Mouse (Mus musculus) WW6 (cell line): Measurements from ENCODE around the gene Ltv1.
A peak's percentile ranks its signal among the peaks of the same experiment; 100 is the strongest.

Experiments
- DNase-seq: peaks from one replicate; pipeline ENCODE4 v3.0.0-alpha.2; 2013; ENCODE audit warnings: low read depth, low spot score

Ltv1 gene

DNA sequence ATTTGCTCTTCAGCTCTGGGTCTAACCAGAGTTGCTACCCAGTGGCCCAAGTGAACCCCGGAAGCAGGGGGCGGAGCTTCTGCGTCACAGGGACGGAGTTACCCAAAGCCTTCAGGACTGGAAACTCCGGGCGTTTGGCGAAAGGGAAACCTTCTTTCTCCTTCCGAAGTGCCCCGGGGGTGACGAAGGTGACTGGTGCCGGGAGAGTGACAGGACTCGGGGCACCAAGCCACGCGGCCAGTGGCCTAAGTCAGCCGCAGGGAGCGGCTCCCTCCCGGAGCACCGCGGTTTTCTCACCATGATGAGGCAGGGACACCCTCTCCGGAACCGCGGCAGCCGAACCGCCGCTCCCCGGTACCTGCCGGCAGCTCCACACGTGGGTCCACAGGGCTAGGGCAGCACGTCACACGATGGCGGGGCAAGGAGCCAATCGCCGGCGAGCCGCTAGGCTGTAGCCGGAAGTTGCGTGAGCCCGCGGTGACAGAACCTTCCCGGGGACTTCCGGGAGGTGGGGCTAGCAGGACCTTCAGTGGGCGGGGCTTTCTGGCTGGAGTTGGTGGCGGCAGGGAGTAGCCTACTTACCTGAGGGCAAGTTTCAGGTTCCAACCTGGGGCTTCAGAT lies at the start of gene Ltv1:
Gene Ltv1, minus strand, starts transcription at position 438 of the 621 bp plus-strand sequence.
- DNase-seq: peak; percentile 85

DNA sequence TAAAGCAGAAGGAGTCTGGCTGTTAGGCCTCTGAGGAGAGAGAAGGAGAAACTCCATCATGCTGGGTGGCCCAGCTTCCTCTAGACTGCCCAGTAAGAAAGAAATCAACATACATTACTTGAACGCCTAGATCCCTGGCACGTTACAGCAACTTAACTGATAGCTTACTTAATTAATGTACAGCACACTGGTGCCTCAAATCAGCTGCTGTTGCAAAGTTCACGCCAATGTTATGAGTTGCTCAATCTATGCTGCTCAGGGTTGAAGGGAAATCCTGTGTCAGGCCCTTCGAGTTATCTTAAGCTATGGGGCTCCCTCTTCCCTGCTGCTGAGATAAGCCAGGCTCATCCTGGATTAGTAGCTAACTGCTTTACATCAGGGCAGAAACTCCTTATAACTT lies 47.5 kb upstream of the Ltv1 start:
- DNase-seq: no peak

DNA sequence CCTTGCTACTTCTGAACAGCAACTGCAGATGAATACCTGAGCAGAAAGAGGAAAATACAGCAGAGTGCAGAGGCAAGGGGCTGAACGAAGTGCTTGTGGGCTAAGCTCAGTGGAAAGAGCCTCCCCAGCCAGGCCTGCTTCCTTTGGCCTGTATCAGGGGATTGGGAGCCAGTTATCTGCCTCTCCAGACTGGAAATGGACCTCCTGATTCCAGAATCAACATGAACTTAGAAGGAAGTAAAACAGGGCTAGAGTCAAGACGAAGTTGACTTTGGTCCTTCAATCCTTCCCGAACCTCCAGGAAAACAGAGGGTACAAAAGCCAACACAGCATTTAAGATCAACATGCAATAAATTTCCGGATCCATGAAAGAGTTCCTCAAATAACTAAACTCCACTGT lies 45.2 kb upstream of the Ltv1 start:
- DNase-seq: no peak

DNA sequence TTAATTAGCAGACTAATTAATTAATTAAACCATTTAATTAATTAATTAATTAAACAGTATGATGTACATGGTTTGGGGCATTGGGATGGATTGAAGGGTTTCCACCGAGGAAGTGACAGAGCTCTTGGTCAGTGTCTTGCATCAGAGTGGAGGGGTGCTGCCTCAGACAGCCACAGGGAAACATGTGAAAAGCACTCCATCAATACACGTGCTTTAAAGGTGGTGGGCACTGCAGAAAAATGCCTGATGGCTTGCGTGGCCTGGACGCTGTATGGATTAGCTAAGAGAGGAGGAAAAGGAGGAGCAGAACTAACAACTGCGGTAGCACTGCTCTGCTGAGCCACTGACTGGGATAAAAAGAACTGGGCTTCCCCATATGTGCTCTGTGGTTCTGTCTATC lies 43.9 kb upstream of the Ltv1 start:
- DNase-seq: no peak

DNA sequence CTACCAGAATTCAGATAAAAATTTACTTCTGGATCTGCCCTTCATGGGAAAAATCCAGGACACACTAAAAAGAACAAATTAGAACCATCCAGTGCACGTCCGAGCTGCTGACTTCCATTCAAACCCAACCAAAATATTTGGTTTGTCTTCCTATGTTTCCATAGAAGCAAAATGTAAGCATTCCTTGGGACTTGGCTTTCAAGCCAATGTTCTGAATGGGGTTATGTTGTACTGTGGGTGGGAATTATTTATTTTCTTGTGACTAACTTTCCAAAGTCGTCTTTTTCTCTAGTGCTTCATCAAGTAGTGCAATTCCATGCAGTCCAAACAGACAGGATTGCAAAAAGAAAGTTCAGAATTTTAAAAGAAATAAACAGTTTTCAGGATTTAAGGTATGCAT lies 41.5 kb upstream of the Ltv1 start:
- no peak for DNase-seq

DNA sequence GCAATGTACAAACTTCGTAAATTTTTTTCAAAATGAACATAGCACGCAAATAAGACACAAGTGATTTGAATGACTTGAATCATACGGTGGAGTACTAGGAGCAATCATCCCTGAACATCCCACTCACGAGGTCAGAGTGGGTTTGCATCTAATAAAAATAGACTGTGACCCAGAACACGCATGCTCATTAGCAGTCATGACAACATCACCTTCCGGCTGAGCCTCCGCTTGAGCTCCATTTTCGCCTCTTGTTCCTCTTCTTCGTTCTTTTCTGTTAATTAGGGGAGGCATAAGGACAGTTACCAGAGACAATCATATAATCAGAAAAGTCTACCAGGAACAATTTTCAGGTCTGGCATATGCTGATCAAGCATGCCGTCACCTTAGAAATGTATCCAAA lies 41.0 kb upstream of the Ltv1 start:
- DNase-seq: no peak

DNA sequence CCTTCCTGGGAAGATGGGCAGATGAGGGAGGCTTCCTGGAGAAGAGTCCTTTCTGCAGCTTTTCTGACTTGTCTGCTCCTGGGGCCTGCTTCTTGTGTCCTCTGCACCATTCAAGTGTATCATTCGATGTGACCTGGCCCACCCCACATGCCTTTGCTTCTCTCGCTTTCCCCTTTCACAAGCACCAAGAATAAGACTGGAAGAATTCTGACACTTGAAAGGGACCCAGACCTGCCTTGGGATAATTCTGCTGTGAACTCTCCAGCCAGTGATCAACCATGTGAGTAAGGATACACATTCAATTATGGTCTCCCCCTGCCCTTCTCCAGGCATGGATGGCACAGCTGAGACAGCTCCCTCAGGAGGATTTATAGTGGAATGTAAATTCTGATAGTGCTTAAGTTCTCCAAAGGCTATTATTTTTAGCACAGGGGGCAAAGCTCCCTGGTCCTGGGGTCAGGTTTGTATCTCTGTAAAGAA lies 40.2 kb upstream of the Ltv1 start:
- no peak for DNase-seq

DNA sequence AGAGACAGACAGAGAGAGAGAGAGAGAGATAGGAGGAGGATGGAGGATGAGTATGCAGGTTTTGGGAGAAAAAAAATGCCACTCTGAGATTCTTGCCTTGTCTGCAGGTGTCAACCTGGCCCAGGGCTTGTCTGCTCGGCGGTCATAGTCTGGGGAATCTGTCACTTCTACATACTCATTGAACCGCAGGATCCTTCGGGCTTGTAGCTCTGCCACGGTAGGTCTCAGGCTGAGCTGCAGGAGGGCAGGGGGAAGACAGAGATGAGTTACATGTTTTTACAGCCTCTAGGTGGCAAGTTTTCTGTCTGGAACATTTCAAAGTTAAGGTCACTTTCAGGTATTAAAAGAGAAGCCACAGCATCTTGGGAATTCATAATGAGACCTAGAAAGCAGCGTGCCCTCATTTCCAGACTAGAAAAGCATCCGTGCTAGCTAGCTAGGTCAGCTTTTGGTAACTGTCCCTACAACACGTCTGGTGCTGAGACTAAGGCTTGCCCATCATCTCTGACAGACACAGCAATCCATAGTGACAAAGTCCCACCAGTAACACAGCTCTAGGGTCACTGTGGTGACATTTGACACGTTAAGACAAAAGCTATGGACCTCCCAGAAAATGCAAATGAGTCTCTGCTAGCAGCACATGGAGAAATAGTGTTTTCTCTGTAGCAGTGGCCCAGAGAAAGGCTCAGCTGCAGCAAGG lies 39.6 kb upstream of the Ltv1 start:
- no peak for DNase-seq

DNA sequence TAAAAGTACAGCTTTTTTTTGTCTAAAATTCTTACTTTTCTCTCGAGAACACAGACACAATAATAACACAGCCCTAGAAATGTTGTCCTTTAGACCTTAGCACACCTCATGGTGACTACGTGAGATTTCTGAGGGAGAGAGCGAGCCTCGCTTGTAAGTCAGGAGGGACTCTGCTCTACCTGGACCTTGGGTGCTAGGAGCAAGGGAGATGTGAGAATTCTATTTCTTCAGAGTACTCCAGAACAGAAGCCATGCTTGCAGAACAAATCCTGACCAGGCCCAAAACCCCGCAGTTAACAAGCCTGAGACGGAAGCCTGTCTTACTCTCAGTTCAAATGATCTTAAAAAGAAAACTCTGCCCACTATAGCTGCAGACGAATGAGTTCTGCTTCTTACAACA lies 37.7 kb upstream of the Ltv1 start:
- DNase-seq: no peak

DNA sequence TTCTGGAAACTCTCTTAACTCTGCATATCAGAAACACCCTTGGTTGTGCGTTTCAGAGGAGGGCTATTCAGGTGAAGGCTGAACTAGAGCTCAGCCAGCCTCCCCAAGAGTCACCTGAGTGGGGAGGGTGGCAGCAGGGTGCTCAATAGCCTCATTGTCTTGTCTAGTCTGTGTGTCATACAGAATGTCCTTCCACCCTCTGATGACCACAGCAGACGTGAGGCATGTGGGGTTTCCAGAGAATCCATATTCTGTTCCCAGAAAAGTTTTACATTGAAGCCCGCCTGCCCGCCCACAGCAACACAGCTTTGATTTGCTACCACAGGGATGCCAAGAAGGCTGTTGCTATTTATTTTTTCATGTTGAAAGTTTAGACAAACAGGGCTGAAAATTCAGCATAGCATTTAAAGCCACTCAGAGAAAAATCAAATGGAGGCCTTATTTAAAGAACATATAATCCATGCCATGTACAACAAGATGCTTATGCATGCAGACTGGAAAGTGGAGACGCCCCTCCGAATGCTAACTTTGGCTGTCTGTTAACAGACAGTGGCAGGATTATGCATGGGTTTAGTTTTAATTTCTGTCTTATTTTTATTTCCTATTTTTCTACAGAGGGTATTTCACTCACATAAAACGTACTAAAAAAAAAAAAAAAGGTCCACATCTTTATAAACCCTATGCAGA lies 32.6 kb upstream of the Ltv1 start:
- DNase-seq: no peak

DNA sequence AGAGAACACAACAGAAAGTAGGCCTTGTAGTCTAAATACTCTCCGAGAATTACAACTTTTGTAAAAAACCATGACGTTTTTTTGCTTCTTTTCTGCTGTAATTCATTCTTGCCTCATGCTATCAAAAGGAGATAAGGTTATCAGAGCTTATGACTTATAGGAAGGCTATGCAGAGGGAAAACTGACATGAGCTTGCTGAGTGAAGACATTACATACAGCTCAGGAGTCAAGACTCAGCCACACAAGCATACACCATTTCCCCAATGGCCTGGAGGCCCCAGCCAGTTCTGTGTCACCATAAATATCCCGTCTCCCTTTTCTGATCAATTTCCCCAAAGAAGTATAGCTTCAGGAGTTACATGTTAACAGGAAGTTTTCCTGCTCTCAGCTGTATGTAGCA lies 29.2 kb upstream of the Ltv1 start:
- DNase-seq: no peak

DNA sequence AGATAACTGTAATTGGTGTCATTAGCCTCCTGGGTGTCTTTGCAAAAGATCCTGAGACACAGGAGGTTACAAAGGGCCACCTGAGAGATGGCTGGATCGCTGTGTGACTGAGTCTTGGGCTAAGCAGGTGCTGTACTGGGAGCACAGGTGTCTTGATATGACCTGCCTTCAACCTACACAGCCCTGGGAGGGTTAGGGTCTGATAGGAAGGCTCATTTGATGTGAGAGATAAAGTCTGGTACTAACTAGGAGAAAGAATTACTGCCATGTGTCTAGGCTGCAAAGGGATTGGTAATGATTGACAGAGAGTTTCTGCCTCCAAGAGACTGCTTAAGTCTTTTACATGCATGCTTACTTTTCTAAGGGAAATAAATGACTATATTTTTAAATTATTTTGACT lies 27.1 kb upstream of the Ltv1 start:
- DNase-seq: no peak

DNA sequence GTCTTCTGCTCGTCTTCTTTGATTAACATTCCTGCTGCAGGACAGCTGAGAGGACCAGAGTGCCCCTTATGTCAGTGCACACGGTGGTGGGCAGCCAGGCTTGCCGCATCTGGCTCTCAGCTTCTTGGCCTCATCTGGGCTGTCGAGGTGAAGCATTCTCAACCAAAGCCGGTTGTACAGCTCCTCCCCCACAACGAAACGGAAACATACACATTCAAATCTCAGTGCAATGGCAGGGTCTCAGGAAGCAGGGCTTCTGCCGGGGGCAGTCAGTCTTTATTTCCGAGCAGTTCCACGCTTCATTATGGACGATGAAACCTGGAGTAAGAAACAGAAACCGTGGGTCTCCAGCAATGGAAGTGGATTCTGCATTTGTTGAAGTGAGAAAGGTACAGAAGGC lies 21.0 kb upstream of the Ltv1 start:
- no peak for DNase-seq

DNA sequence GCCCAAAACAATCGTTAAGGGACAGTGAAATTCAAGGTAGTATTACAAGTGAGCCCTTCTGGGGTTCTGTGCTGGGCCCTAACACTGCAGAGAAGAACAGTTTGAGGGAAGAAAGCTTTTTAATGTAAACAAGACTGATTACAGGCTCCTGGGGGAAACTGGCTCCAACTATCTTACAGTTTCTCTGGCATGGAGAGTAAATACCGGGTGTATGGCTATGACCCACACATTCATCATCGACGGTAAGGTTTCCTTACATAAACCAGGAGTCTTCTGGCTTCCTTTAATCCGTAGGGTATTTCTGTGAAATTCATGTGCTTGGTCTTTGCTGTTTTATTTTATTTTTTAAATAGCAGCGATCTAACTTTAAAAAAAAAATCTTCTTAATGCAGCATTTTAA lies 19.9 kb upstream of the Ltv1 start:
- no peak for DNase-seq

DNA sequence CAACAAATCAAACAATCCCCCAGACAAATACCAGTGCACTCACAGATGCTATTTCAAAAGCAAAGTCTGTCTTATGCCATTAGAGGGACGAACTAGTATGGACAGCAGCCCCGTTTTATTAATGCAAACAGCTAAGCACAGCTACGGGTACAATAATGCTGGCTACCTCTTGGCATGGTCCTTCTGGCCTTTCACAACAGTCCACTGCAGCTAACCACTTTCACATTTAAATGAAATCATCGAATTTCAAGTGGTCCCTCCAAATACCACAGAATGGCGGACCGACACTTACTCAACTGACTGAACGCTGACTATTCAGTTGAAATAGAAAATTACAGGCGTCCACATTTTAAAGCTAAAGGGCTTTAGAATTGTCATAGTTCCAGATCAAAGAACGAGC lies 19.4 kb upstream of the Ltv1 start:
- DNase-seq: no peak

DNA sequence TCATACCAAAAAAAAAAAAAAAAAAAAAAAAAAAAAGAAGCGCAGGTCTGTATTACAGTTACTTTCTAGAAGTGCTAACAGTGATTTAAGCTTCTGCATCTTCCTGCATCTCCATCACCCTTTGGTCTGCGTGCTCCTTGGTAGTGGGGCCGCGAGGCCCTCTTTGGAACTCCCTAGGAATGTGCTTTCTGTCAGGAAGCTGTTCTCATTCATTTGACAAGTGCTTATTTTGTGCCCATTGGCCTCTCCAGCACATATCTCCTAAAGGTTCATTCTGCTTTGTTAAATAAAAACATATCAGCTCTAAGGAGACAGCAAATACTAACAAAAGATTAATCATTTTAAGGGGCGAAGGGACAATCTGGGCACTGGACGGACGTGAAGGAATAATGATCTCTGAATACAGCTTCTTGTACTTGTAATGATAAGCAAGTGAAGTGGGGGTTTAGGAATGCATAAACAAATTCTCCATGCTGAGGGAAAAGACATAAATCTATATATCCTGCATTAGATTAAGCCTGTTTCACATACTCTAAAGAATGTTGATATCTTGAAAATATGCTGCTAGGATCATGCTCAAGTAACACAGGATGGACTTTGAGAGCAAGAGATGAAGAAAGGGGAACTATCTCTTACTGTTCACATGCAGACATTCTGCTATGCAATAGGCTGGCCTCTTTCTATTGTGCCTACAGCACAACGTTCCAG lies 17.1 kb upstream of the Ltv1 start:
- no peak for DNase-seq

DNA sequence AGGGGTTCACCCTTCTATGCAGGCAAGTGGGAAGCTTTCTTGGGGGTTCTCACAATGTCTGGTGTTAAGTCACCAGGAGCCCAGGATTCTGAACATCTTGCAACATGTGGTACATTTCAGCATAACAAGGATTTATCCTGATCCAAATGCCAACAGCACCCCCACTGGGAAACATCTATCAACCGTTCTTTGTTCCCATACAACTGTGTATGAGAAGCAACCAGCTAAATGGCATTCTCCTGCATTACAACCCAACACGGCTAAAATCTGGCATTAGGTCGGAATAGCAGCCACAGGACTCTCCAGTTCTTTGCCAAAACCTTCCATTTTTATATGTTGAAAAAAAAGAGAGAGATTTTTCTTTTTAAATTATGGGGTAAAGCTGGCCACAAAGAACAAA lies 16.5 kb upstream of the Ltv1 start:
- no peak for DNase-seq

DNA sequence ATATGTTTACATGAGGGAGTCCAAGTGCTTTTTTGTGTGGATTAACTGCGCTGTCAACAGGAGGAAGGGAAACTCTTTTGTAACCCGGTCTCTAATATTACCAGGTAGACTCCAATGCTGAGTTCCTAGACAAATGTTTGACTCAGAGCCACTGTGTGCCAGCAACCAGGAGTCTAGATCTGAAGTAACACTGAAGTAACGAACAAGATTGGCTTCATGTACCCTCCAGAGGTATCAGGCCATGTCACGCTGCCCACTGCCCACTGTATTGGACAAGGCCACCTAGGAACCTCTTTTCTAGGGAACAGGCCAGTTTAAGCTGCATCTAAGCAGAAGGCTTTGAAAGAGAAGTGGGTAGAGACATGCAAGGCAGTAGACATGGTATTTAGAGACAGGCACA lies 16.1 kb upstream of the Ltv1 start:
- no peak for DNase-seq

DNA sequence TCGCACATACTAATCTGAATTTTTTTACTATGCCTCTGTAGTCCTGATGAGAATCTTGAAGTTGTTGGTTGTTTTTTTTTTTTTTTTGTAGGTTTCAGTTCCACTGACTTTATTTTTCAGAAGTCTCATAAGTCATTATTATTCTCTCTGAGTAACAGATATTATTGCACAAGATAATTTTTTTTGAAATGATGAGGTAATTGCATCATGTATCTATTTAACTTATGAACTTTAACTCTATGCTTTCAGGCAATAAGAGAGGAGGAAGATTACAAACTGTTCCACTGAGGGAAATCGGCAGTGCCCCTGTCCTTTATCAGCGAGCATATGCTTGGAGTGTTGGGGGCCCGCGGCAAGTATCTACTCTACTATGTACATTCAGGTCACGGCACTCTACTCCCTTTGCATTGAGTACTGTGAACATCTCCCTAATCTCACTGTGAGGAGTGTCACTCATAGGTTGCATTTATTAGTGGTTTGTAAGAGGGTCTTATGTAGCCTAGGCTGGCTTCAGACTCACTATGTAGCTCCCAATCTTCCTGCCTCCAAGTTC lies 8.8 kb upstream of the Ltv1 start:
- no peak for DNase-seq

DNA sequence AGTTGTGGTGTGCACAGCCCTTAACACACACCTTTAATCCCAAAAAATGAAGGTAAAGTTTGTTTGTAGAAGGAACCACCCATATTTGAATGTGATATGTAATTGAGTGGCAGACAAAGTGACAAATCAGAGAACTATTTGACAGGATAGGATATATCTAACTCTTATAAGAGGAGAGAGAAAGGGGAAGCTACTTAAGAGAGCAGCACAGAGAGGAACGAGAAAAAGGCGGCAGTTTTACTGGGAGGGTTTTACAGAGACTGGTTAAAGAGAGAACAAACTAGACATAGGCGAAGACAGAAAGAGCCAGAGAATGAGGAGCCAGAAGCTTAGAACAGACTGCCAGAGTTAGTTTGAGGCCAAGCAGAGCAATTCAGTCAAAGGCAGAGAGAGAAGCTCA lies 7.9 kb upstream of the Ltv1 start:
- no peak for DNase-seq

DNA sequence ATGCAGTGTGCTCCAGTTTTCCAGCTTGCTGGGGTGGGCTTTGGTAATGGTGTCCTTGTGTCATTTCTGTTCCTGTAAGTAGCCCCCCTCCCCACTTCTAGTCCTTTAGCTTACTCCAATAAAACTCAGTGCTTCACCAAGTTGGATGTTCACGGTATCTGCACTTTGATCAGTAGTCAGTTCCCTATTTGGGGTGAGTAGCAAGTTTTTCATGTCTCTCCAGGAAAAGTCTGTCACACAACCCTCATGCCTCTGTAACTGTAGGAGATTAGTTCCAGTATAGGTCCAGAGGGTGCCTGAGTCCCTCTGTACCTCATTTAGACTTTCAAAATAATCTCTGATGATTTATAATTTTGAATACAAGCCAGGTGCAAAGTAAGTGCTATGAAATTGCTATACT lies 6.3 kb upstream of the Ltv1 start:
- no peak for DNase-seq

DNA sequence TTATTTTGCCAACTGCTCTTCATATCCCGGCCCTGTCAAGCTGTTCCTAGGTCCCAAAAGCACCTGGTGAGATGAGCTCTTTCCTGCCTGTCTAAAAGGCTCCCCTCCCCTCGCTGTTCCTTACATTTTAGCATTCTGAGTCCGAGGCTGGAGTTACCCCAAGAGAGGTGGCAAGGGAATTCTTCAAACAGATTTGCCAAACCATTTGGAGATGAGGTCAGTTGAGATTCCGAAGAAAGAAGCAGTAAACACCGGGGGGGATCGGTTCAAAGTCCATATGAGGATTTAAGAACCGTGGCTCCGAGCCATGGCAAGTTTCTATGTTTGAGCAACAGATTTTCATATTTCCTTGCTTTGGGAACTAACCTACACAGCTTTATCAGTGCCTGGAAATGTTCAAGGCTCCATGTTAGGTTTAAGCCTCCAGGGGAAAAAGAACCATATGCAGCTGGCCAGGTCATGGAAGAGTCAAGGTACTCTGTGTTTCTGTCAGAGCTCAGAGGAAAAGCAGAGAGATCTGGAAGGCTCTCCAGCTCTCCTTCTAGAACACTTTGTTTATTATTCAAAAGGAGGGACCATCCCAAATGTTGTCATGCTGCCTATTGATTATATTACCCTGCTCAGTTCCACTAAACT lies 4.0 kb upstream of the Ltv1 start:
- no peak for DNase-seq
